Mouse (Mus musculus) limb, embryonic 10.5 days (tissue): ENCODE measurements around the gene Atp5f1. TPM values are rescaled to one million over a fixed set of nuclear protein-coding genes. Genes with fewer than 3 reads are reported as not detected.

Source experiments
- DNase-seq: peaks from one replicate; pipeline ENCODE4 v3.0.0-alpha.2; 2017; ENCODE audit warnings: low spot score
- H3K27ac ChIP-seq: fragments of 300-500 bp; sonication (generic); 2 replicates; pipeline ENCODE4 v1.5.1; 2016; ENCODE audit warnings: mild to moderate bottlenecking
- H3K27me3 ChIP-seq: fragments of 300-500 bp; sonication (generic); 2 replicates; pipeline ENCODE4 v1.6.1; 2016; ENCODE audit warnings: low read depth, mild to moderate bottlenecking; ENCODE audit not compliant: poor library complexity, severe bottlenecking
- H3K36me3 ChIP-seq: fragments of 300-500 bp; sonication (generic); 2 replicates; pipeline ENCODE4 v1.6.1; 2016; ENCODE audit warnings: mild to moderate bottlenecking, moderate library complexity
- H3K4me1 ChIP-seq: fragments of 300-500 bp; sonication (generic); 2 replicates; pipeline ENCODE4 v1.6.1; 2016
- H3K4me3 ChIP-seq: fragments of 300-500 bp; sonication (generic); 2 replicates; pipeline ENCODE4 v1.5.1; 2016; ENCODE audit warnings: mild to moderate bottlenecking, moderate library complexity
- H3K9me3 ChIP-seq: fragments of 300-500 bp; sonication (generic); replicated peaks from 2 replicates; pipeline ENCODE4 v1.6.1; 2016; ENCODE audit warnings: mild to moderate bottlenecking
- WGBS: fragments of 180-500 bp; shearing (Covaris S2); methylation state at CpG from one replicate; pipeline ENCODE4 v1.1.7; 2016; 5-methylcytosine and 5-hydroxymethylcytosine counted together
- polyA plus RNA-seq: library from polyadenylated mRNA; unstranded; fragments of >200 nt; fragmentation: Nextera tagmentation; extraction: Ambion mirVana; gene quantifications from 2 replicates; pipeline ENCODE4 v1.2.1, GENCODE M21; 2016

Atp5f1 gene
- polyA plus RNA-seq, 1 experiment from 2014 or later, result 464 TPM

DNA sequence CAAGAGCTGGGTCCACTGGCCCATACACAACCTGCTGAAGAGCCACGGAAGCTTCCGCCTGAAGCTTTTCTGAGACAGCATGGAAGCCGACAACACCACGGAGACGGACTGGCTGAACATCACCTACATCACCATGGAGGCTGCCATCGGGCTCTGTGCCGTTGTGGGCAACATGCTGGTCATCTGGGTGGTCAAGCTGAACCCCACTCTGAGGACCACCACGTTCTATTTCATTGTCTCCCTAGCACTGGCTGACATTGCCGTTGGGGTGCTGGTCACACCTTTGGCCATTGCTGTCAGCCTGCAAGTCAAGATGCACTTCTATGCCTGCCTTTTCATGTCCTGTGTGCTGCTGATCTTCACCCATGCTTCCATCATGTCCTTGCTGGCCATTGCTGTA, 55.2 kb downstream of the Atp5f1 start:
- H3K9me3 ChIP-seq, result no peaks in the 10 kb centered on the region
- H3K36me3 ChIP-seq, result no peaks in the 10 kb centered on the region
- H3K27me3 ChIP-seq, result no peaks in the 10 kb centered on the region
- no peaks in the 10 kb centered on the region for H3K4me1 ChIP-seq
- no peak overlapping the region for H3K4me3 ChIP-seq
- 95% methylated on average over 9 of the region's 9 CpGs for WGBS
- no peak for DNase-seq
- no peak overlapping the region for H3K27ac ChIP-seq

DNA sequence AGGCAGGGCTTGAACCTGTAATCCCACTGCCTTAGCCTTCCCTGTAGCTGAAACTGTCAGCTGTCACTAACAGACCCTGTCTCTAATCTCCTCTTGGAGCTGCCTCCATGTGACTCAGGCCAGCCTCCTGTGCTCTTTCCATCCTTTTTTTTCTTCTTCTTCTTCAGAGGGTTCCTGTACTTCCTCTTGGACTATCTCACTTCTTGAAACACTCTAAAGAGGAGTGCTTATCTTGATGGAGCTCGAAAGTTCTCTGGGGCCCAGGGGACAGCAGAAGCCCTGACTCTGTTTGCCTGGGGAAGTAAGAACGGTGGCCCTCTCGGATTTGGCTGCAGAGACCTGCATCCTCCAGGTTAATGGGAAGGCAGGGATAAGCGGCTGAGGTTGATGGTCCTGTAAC, 55.7 kb downstream of the Atp5f1 start:
- no peak for DNase-seq
- Histone ChIP-seq H3K36me3 (no peaks in the 10 kb centered on the region), H3K4me1 (0 out of 2 replicates have a peak, but pooled peaks cover 3% of the 10 kb centered on the region), H3K9me3 (no peaks in the 10 kb centered on the region), H3K27ac (no peak overlapping the region), H3K27me3 (no peaks in the 10 kb centered on the region), H3K4me3 (no peak overlapping the region)
- whole genome bisulfite sequencing, result 77% methylated on average over 4 of the region's 4 CpGs

DNA sequence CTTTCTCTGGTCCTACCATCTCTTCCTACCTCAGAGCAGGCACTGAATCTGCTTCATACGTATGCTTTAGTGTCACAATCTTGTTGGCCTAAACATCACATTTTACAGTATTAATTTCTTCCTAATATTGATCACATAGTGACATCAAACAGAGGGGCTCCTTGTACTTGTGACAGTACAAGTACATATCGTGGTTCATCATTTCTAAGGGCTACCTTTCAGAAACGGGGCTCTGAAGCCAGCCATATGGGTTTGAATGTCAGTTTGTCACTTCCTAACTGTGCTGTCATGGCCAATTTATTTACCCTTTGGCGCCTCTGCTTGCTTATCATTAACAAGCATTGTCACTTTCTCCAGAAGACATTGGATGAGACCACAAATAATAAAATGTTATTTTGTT, 58.4 kb downstream of the Atp5f1 start:
- 73% methylated on average over 4 of the region's 4 CpGs for WGBS
- H3K27ac ChIP-seq, result no peak overlapping the region
- H3K27me3 ChIP-seq, result no peaks in the 10 kb centered on the region
- DNase-seq, result no peak
- H3K4me1 ChIP-seq, result 0 out of 2 replicates have a peak, but pooled peaks cover 3% of the 10 kb centered on the region
- H3K36me3 ChIP-seq, result no peaks in the 10 kb centered on the region
- H3K4me3 ChIP-seq, result no peak overlapping the region
- no peaks in the 10 kb centered on the region for H3K9me3 ChIP-seq

DNA sequence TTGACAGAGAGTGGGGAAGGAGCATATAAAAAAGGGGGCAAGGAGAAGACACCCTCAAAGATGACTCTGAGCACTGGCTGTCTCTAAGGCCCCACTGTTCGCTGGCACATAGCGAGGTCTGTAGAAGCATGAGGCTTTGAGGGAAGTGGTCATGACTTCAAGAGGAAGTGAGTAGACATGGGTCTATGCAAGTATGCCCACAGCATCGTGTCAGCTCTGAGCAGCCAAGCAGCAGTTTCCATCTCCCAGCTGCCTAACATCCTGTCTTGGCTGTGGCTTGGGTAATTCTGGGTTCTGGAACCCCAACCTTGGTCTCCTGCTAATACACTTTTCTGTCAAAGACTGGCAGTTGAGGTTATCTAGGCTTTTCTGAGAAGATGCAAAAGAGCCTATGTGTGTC, 59.2 kb downstream of the Atp5f1 start:
- H3K27me3 ChIP-seq, result no peaks in the 10 kb centered on the region
- WGBS, result 77% methylated on average over 3 of the region's 3 CpGs
- no peaks in the 10 kb centered on the region for H3K36me3 ChIP-seq
- no peaks in the 10 kb centered on the region for H3K9me3 ChIP-seq
- H3K4me1 ChIP-seq, result 0 out of 2 replicates have a peak, but pooled peaks cover 3% of the 10 kb centered on the region
- no peak overlapping the region for H3K4me3 ChIP-seq
- no peak for DNase-seq
- no peak overlapping the region for H3K27ac ChIP-seq

DNA sequence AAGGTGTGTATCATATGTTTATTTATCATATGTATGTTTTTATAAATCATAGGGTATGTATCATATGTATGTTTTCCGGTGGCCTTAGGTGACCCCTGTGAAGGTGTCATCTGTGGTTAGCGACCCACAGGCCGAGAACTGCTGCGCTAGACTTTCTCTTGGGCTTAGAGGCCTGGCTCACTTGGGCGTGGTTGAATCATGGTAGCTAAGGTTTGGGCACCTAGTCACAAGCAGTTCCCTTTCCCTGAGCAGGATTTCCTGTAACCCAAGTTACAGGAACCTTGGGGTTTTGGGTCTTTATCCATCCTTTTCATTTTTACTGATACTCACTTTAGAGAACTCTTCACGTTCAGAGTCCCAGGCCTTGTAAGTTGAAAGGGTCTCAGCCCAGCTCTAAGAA, 59.6 kb downstream of the Atp5f1 start:
- H3K27ac ChIP-seq, result no peak overlapping the region
- WGBS, result 80% methylated on average over 6 of the region's 6 CpGs
- no peaks in the 10 kb centered on the region for H3K27me3 ChIP-seq
- peaks cover 5% of the 10 kb centered on the region; the same call in 1 of the 2 replicates for H3K4me1 ChIP-seq
- H3K4me3 ChIP-seq, result no peak overlapping the region
- H3K9me3 ChIP-seq, result no peaks in the 10 kb centered on the region
- no peak for DNase-seq
- H3K36me3 ChIP-seq, result no peaks in the 10 kb centered on the region

DNA sequence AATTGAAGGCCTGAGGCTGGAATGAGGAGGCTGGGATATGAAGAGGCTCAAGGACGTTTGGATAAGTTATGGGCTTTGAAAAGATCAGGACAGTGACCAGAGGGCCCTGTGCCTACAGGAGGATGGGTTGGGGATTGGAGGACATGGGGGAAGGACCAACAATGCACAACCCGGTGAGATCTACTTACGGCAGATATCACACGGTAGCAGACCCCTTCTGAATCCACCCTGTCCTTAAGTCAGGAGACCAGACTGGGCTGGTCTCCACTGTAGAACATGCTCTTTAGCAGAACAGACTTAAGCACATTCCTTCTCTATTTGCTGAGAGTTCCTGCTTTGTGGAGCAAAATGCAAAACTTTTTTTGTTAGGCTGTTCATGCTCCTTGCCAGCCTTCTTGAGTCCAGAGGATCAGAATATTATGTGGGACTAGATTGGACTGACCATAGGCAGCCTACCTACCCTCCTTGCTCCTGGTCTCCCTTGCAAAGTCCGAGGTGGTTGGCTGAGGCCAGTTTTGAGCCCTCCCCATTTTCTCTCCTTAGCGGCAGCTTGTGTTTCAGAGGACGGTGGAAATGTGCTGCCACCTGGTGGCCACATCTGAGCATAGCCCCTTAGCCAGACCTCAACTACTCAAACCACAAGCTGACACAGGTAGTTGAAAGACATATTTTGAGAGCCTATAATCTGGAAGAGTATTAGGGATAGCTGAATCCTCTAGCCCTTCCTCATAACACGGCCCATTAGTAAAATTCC, 60.3 kb downstream of the Atp5f1 start:
- peaks cover 12% of the 10 kb centered on the region for H3K4me1 ChIP-seq
- H3K4me3 ChIP-seq, result no peak overlapping the region
- H3K36me3 ChIP-seq, result no peaks in the 10 kb centered on the region
- peak; percentile 91 for DNase-seq
- H3K9me3 ChIP-seq, result no peaks in the 10 kb centered on the region
- H3K27me3 ChIP-seq, result no peaks in the 10 kb centered on the region
- 44% methylated on average over 8 of the region's 8 CpGs for WGBS
- H3K27ac ChIP-seq, result no peak overlapping the region

DNA sequence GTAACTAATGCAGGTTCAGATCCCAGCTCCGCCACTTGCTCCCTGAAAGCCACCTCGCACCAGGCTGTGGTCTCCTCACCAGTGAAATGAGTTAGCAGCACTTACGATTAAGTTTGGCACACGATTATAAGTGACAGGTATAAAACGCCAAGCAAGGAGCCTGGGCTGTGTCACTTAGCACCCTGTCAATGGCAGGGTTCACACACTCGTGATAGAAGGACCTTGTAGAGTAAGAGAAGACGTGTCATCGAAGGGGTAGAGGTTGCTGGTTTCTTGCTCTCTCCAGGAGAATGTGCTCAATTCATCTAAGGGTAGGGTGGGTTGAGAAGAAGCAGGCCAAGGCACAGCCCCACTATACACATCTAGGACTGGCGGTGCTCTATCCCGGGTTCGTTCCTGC, 61.0 kb downstream of the Atp5f1 start:
- Histone ChIP-seq H3K4me1 (peaks cover 19% of the 10 kb centered on the region), H3K9me3 (no peaks in the 10 kb centered on the region), H3K27ac (no peak overlapping the region), H3K27me3 (no peaks in the 10 kb centered on the region), H3K4me3 (no peak overlapping the region), H3K36me3 (no peaks in the 10 kb centered on the region)
- 72% methylated on average over 11 of the region's 11 CpGs for WGBS
- DNase-seq, result no peak

DNA sequence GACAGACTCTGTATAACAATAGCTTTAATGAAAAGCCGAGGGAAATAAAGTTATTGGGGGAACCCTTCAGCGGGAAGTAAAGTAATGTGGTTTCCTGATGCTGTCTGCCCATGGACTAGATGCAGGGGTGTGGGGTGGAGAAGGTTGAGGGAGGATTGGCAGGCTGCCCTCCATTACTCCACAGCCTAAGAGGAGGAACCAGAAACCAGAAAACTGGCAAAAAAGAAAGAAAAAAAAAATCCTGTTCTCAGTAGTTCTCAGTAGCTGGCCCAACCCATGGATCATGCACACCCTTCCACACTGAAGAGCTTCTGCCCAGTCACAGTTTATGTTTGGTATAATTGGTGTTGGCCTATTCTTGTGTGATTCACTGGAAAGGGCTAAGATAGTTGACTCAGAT, 61.6 kb downstream of the Atp5f1 start:
- DNase-seq, result no peak
- Histone ChIP-seq H3K4me3 (no peak overlapping the region), H3K27me3 (no peaks in the 10 kb centered on the region), H3K4me1 (peaks cover 24% of the 10 kb centered on the region), H3K36me3 (no peaks in the 10 kb centered on the region), H3K9me3 (no peaks in the 10 kb centered on the region), H3K27ac (no peak overlapping the region)
- WGBS, result 96% methylated on average over 2 of the region's 2 CpGs

DNA sequence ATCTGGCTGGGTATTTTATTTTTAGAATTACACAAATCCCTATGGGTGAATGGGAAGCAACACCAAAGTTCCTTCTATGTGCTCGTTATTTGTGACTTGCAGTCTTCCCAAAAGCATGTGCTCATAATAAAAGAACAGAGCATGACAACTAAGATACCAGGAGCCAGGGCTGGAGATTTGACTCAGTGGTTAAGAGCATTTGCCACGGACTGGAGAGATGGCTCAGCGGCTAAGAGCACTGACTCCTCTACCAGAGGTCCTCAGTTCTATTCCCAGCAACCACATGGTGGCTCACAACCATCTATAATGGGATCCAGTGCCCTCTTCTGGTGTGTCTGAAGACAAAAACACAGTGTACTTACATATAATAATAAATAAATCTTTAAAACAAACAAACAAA, 63.1 kb downstream of the Atp5f1 start:
- peaks cover 39% of the 10 kb centered on the region for H3K4me1 ChIP-seq
- no peaks in the 10 kb centered on the region for H3K27me3 ChIP-seq
- 85% methylated on average over 3 of the region's 3 CpGs for WGBS
- no peak overlapping the region for H3K4me3 ChIP-seq
- no peaks in the 10 kb centered on the region for H3K36me3 ChIP-seq
- no peak for DNase-seq
- H3K9me3 ChIP-seq, result no peaks in the 10 kb centered on the region
- no peak overlapping the region for H3K27ac ChIP-seq

DNA sequence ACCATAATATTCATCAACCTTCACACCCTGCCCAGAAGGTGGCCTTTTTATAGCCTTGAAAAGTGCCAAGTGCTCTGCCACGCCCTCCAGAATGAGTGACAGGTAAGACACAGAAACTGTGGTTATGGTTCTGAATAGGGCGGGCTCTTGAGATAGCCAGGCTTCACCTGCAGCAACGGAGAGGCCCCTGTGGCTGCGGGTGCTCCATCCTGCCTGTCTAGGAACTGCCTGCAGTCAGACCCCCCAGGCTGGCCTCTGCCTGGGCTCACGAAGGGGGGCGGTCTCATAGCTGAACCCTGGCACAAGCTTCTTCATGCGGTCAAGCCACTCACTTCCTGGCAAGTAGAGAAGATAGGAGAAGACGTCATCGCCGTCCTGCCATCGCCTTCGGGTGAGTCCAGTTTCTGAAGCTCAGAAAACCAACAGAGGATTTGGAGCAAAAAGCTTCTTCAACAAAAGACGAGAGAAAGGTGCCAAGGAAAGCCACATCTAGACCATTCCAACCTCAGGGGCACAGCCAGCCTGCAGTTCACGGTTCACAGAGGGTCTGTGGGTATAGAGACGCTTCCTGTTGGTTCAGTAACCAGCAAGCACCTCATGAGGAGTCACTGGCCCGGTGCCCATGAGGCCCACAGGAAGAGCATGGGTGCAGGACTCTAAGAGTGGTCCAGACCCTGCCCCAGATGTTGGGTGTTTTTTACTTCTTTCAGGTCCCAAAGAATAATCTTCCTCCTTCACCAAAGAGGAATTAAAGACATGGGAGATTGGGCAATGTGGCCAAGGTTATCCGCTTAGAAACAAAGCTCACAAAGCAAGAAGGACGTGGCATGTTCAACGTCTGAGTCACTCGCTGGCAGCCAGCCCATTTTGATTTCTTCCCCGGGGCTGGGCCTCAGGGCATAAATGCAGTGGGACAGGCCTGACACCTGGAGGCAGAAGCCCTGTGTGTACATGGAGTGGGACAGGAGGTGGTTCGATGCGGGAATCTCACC, 65.0 kb downstream of the Atp5f1 start:
- Histone ChIP-seq H3K36me3 (no peaks in the 10 kb centered on the region), H3K27me3 (no peaks in the 10 kb centered on the region), H3K9me3 (no peaks in the 10 kb centered on the region), H3K4me1 (peaks cover 45% of the 10 kb centered on the region), H3K27ac (peak overlapping the region; percentile 69; the same call in 1 of the 2 replicates), H3K4me3 (no peak overlapping the region)
- WGBS, result 87% methylated on average over 23 of the region's 23 CpGs
- peak; percentile 50 for DNase-seq

DNA sequence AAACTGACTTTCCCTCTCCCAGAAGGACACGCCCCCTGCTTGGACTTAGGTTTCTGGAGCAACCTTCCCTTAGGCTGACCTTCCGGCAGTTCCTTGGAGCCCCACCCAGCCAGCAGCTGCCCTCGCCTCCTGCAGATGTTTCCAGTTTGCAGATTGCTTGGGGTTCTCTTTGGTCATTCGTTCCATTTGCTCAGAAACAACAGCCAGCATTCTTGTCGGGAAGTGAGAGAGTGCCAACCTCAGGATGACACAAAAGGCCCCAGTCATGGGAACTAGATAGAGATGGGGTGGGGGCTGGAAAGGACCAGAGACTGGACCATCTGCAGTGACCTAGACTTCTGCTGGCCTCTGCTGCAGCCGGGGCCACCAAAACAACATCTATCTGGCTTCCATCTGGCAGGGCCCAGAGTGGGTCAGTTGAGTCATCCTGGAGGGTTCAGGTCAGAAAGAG, 65.9 kb downstream of the Atp5f1 start:
- peak; percentile 59 for DNase-seq
- Histone ChIP-seq H3K36me3 (no peaks in the 10 kb centered on the region), H3K4me1 (peaks cover 42% of the 10 kb centered on the region), H3K27ac (peak overlapping the region; percentile 69), H3K27me3 (no peaks in the 10 kb centered on the region), H3K4me3 (no peak overlapping the region), H3K9me3 (no peaks in the 10 kb centered on the region)
- 32% methylated on average over 6 of the region's 6 CpGs for WGBS
